Mouse (Mus musculus) megakaryocyte-erythroid progenitor cell, adult 5-6 weeks (primary cell): ENCODE measurements around the gene Chrm5. TPM values are rescaled to one million over a fixed set of nuclear protein-coding genes. Genes with fewer than 3 reads are reported as not detected.
"Not testable (repeated sequence)": the region's sequence is repeated elsewhere in the genome, so short reads cannot be mapped to it uniquely, and the experiment has no call there.

ENCODE experiments used
- ATAC-seq: replicated peaks from 2 replicates; pipeline ENCODE4 v1.8.0; 2016; ENCODE audit warnings: mild to moderate bottlenecking, inconsistent platforms; ENCODE audit not compliant: severe bottlenecking, poor library complexity, low FRiP score, low TSS enrichment
- total RNA-seq, 2 experiments: library from RNA; stranded (forward) in 1 of 2; stranded (reverse) in 1 of 2; fragments of 200-1000, 215-1000 nt in 1 of 2; fragments of >200 nt in 1 of 2; fragmentation: Nextera tagmentation in 1 of 2; gene quantifications; 2 replicates each; pipeline ENCODE4 v1.2.3; 2014 to 2017

The Chrm5 gene
- total RNA-seq, 2 experiments from 2014 or later, result not detected

- no peak for ATAC-seq
These were observed 2.7 kb upstream of the Chrm5 start for GRCm38 (mm10) chr2:112483334-112483651.

- ATAC-seq, result no peak
These were observed 2.2 kb upstream of the Chrm5 start for GRCm38 (mm10) chr2:112482533-112483333.

GRCm38 (mm10) chr2:112481564-112481963 is 995 bp upstream of the Chrm5 start:
- ATAC-seq, result 0 out of 2 replicates have a peak, but pooled peaks have one; percentile 16

- ATAC-seq, result no peak
These were observed 4.0 kb downstream of the Chrm5 start for GRCm38 (mm10) chr2:112476554-112476953.

- ATAC-seq, result no peak
These were observed 5.4 kb downstream of the Chrm5 start for GRCm38 (mm10) chr2:112474997-112475724.

- ATAC-seq, result no peak
These were observed 8.5 kb downstream of the Chrm5 start for GRCm38 (mm10) chr2:112472076-112472475.

GRCm38 (mm10) chr2:112470961-112471381 is 9.6 kb downstream of the Chrm5 start:
- ATAC-seq, result no peak

GRCm38 (mm10) chr2:112469542-112469941 is 11.0 kb downstream of the Chrm5 start:
- ATAC-seq, result no peak

- no peak for ATAC-seq
These were observed 20.0 kb downstream of the Chrm5 start for GRCm38 (mm10) chr2:112460557-112460956.

- peak; percentile 97 for ATAC-seq
These were observed 25.6 kb downstream of the Chrm5 start, which contains the start of gene Emc7 for GRCm38 (mm10) chr2:112454862-112455564. Gene Emc7 (plus strand): TSS chr2:112454997.

- no peak for ATAC-seq
These were observed 26.3 kb downstream of the Chrm5 start for GRCm38 (mm10) chr2:112454125-112454861.

- ATAC-seq, result not testable (repeated sequence)
These were observed 28.1 kb downstream of the Chrm5 start for GRCm38 (mm10) chr2:112452513-112452912.

- ATAC-seq, result peak; percentile 74
These were observed 30.8 kb downstream of the Chrm5 start for GRCm38 (mm10) chr2:112449597-112450296.

- no peak for ATAC-seq
These were observed 32.0 kb downstream of the Chrm5 start for GRCm38 (mm10) chr2:112448510-112449059.

- ATAC-seq, result not testable (repeated sequence)
These were observed 32.5 kb downstream of the Chrm5 start for GRCm38 (mm10) chr2:112448046-112448445.

- ATAC-seq, result no peak
These were observed 35.1 kb downstream of the Chrm5 start for GRCm38 (mm10) chr2:112445511-112445910.

- no peak for ATAC-seq
These were observed 37.1 kb downstream of the Chrm5 start for GRCm38 (mm10) chr2:112443491-112443890.

GRCm38 (mm10) chr2:112437589-112437988 is 43.0 kb downstream of the Chrm5 start:
- ATAC-seq, result no peak

- no peak for ATAC-seq
These were observed 44.3 kb downstream of the Chrm5 start for GRCm38 (mm10) chr2:112436292-112436691.
